Mouse (Mus musculus) neural tube, embryonic 11.5 days (tissue): ENCODE data around the gene Vmn2r45. TPM values are rescaled to one million over a fixed set of nuclear protein-coding genes. Genes with fewer than 3 reads are reported as not detected.
"Not testable (repeated sequence)": the region's sequence is repeated elsewhere in the genome, so short reads cannot be mapped to it uniquely, and the experiment has no call there.

Experiments used
- ATAC-seq: fragments of 200-750 bp; cut with Nextera tagmentation; 2 replicates; pipeline ENCODE4 v1.8.0; 2017; ENCODE audit warnings: moderate number of reproducible peaks, mild to moderate bottlenecking, moderate TSS enrichment, moderate library complexity; ENCODE audit not compliant: insufficient read depth, low FRiP score, low TSS enrichment
- DNase-seq: peaks from one replicate; pipeline ENCODE4 v3.0.0-alpha.2; 2015; ENCODE audit warnings: low spot score
- H3K27ac ChIP-seq: fragments of 300-500 bp; sonication (generic); 2 replicates; pipeline ENCODE4 v1.5.1; 2014; ENCODE audit warnings: low read depth, mild to moderate bottlenecking, low read length
- H3K27me3 ChIP-seq: fragments of 300-500 bp; sonication (generic); 2 replicates; pipeline ENCODE4 v1.6.1; 2014; ENCODE audit warnings: mild to moderate bottlenecking, low read length, mixed read lengths; ENCODE audit not compliant: control insufficient read depth, insufficient read depth
- H3K36me3 ChIP-seq: fragments of 300-500 bp; sonication (generic); 2 replicates; pipeline ENCODE4 v1.6.1; 2014; ENCODE audit warnings: mild to moderate bottlenecking, low read length, moderate library complexity, mixed read lengths; ENCODE audit not compliant: control insufficient read depth, insufficient read depth
- H3K4me1 ChIP-seq: fragments of 300-500 bp; sonication (generic); 2 replicates; pipeline ENCODE4 v1.6.1; 2014; ENCODE audit warnings: low read length, mixed read lengths; ENCODE audit not compliant: control insufficient read depth, insufficient read depth
- H3K4me2 ChIP-seq: fragments of 300-500 bp; sonication (generic); 2 replicates; pipeline ENCODE4 v1.6.1; 2014; ENCODE audit warnings: low read depth, mild to moderate bottlenecking, moderate library complexity
- H3K4me3 ChIP-seq: fragments of 300-500 bp; sonication (generic); 2 replicates; pipeline ENCODE4 v1.5.1; 2014; ENCODE audit warnings: low read depth, low read length
- H3K9ac ChIP-seq: fragments of 300-500 bp; sonication (generic); 2 replicates; pipeline ENCODE4 v1.6.1; 2014; ENCODE audit warnings: mild to moderate bottlenecking, low read length
- H3K9me3 ChIP-seq: fragments of 300-500 bp; sonication (generic); 2 replicates; pipeline ENCODE4 v1.6.1; 2016; ENCODE audit warnings: low read length; ENCODE audit not compliant: control insufficient read depth
- WGBS: fragments of 180-500 bp; shearing (Covaris S2); extraction: QIAGEN DNeasy Blood & Tissue Kit; methylation state at CpG from one replicate; pipeline ENCODE4 v1.1.7; 2014; 5-methylcytosine and 5-hydroxymethylcytosine counted together
- polyA plus RNA-seq: library from polyadenylated mRNA; unstranded; fragments of >200 nt; fragmentation: Nextera tagmentation; extraction: Ambion mirVana; gene quantifications from 2 replicates; pipeline ENCODE4 v1.2.1, GENCODE M21; 2014

Vmn2r45 gene
- not detected in 2 replicates for polyA plus RNA-seq

- ATAC-seq, H3K4me1 ChIP-seq, H3K27ac ChIP-seq, H3K27me3 ChIP-seq, H3K36me3 ChIP-seq, H3K4me2 ChIP-seq, H3K9me3 ChIP-seq, H3K9ac ChIP-seq, H3K4me3 ChIP-seq, DNase-seq: not testable (repeated sequence)
- WGBS = 62% methylated on average over 1 of the region's 2 CpGs
Observed at GRCm38 (mm10) chr7:8488975-8489374, at the start of gene Vmn2r45. Gene Vmn2r45 (minus strand): TSS chr7:8489075.

Other genes starting within 250 kb of the Vmn2r45 start
- gene Vmn2r43, start 228.5 kb downstream of the Vmn2r45 start, polyA plus RNA-seq = not detected in 2 replicates
- not detected in 2 replicates for gene Vmn2r44, start 105.7 kb downstream of the Vmn2r45 start, polyA plus RNA-seq